Mouse (Mus musculus) CD4-positive helper T cell, adult 2 months (primary cell): ENCODE measurements around the gene Chpf2.

Source experiments
- DNase-seq: peaks from one replicate; pipeline ENCODE4 v3.0.0-alpha.2; 2012; ENCODE audit warnings: low read depth, missing footprints, low spot score

Gene Chpf2

DNA sequence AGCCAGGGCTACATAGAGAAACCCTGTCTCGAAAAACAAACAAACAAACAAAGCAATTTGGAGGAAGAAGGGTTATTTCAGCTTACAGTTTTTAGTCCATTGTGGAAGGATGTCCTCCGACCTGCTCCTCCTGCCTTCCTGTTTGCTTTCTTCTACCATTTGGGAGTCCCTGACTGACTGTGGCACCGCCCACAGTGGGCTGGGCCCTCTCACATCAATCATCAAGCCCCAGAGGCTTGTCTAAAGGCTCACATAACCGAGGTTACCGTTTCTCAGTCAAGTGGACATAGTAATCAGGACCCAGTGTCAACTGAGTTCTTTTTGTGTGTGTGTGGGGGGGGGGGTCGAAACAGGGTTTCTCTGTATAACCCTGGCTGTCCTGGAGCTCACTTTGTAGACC is 51.6 kb downstream of the Chpf2 start:
- no peak for DNase-seq

DNA sequence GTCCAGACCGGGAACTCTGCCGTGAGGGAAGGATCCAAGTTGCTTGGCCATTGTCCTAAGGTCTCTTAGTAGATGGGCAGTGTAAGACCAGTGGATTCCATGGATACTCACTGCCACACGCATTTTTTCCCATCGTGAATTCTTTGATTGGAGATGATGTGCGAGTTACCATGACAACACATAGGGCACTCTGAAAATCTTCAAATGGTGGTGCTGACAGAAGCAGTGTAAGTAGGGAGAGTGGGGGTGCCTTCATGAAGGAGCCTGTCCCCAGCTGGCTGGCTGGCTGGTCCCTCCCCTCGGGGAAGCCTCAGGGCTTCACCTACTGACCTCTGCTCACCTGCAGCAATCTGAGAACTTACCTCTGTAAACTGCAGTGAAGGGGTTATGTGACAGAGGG is 52.5 kb downstream of the Chpf2 start:
- no peak for DNase-seq
